Mouse (Mus musculus): Measurements from ENCODE around the gene Olfr684.
A peak's percentile ranks its signal among the peaks of the same experiment; 100 is the strongest.

DNA sequence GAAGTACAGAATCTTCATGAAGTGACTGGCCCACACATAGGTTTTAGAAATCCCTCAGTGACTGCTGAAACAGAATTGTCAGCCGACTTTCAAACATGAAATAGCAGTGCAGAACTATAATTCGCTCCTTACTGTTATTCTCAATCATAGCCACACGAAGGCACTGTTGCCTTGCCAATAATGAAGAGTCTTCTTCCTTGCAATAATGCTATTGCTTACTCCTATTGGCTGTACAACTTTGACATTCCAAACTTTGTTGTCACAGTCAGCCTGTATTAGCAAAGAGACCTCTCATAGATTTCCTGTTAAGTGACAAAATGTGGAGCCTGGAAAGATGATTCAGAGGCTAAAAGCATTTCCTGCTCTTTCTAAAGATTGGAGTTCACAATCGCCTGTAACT is 7.3 kb upstream of the Olfr684 start:
- TF ChIP-seq EP300 (optimal IDR thresholded peaks at IDR 0.05) (no peak), CTCF (IDR thresholded peaks at IDR 0.05; ENCODE audit: low read depth) (peak; percentile 75)

All from stomach, postnatal 0 days (tissue).